Mouse (Mus musculus) CD4-positive naive resting alpha-beta T cell, adult 76 days (primary cell): ENCODE measurements around the gene Ckb. TPM values are rescaled to one million over a fixed set of nuclear protein-coding genes. Genes with fewer than 3 reads are reported as not detected.

Source experiments
- total RNA-seq: library from RNA; stranded (reverse); gene quantifications from one replicate; pipeline ENCODE4 v1.2.4, GENCODE M21; 2023

Ckb gene
- 8.9 TPM for total RNA-seq

GRCm38 (mm10) chr12:111672176-111672575, at the start of gene Ckb:
Gene Ckb, minus strand, starts transcription at chr12:111672338.

GRCm38 (mm10) chr12:111713004-111713651, 41.0 kb upstream of the Ckb start, which contains the start of the genes Bag5 and Apopt1:
Gene Bag5, minus strand, starts transcription at chr12:111713257.
Gene Apopt1, plus strand, starts transcription at chr12:111713261.

DNA sequence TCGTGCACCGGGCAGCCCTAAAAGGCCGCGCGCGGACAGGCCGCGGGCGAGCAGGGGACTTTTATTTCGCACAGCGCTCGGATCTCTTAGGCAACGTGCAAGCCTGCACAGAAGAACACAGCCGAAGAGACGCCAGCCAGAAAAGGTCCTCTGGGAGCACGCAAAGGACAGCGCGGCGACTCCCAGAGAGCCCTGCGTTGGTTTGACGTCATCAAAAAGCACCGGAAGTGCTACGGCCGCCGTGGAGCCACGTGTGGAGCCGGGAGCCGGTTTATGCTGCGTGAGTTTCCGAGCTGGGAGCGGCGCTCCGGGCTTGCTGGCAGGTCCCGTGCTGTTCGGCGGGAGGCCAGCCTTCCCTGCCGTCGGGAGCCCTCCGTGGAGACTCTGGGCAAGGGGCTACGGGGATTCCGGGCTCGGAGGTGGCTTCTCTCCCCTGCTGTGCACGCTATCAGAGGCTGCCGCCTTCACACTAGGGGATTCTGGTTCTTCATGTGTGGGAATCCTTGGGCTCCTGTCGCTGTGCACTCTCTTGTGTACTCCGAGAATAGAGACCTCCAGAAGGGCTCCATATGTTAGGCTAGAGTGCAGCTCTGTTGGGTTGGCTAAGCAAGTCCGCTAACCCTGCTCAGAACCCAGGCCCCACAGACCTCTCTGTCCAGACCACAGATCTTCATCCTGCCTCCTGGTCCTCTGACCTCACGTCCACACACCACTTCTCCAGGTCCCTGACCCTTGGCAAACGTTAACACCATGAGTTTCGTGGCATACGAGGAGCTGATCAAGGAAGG, 5.9 kb upstream of the Ckb start, which contains the start of gene Trmt61a:
Gene Trmt61a (plus strand): TSS at position 224 of the 788 bp plus-strand sequence.

Other genes starting within 250 kb of the Ckb start
- 3.2 TPM for gene Tnfaip2, start 229.9 kb downstream of the Ckb start, total RNA-seq
- not detected for gene Gm266, start 186.5 kb downstream of the Ckb start, total RNA-seq
- gene Eif5, start 134.3 kb downstream of the Ckb start, total RNA-seq: 792 TPM
- gene Mark3, start 97.8 kb downstream of the Ckb start, total RNA-seq: 68.3 TPM
- 16.2 TPM for gene Trmt61a, start 5.8 kb upstream of the Ckb start, total RNA-seq
- 32.0 TPM for gene Bag5, start 40.9 kb upstream of the Ckb start, total RNA-seq
- gene Apopt1, start 40.9 kb upstream of the Ckb start, total RNA-seq: 26.0 TPM
- gene Klc1, start 86.5 kb upstream of the Ckb start, total RNA-seq: 72.8 TPM
- 3.0 TPM for gene Xrcc3, start 141.5 kb upstream of the Ckb start, total RNA-seq
- 1.8 TPM for gene Zfyve21, start 141.8 kb upstream of the Ckb start, total RNA-seq
- gene Ppp1r13b, start 235.8 kb upstream of the Ckb start, total RNA-seq: 58.8 TPM